Mouse (Mus musculus) intestine, embryonic 14.5 days (tissue): ENCODE data around the gene Prokr1. TPM values are rescaled to one million over a fixed set of nuclear protein-coding genes. Genes with fewer than 3 reads are reported as not detected.

Experiments
- polyA plus RNA-seq: library from polyadenylated mRNA; unstranded; fragments of >200 nt; fragmentation: Nextera tagmentation; extraction: Ambion mirVana; gene quantifications from 2 replicates; pipeline ENCODE4 v1.2.1, GENCODE M21; 2014

Gene Prokr1
- polyA plus RNA-seq, 1 experiment from 2014 or later, result 2.5 TPM

Other genes with a start within 250 kb of the Prokr1 start
- 0.34 and 0.66 TPM in 2 replicates for gene Gkn1, start 239.8 kb downstream of the Prokr1 start, polyA plus RNA-seq
- gene Gkn2, start 217.4 kb downstream of the Prokr1 start, polyA plus RNA-seq, result 1.6 TPM in 1 of 2 replicates, not detected in the other
- gene Gkn3, start 201.8 kb downstream of the Prokr1 start, polyA plus RNA-seq, result 0.65 and 1.2 TPM in 2 replicates
- not detected in 2 replicates for gene Bmp10, start 161.7 kb downstream of the Prokr1 start, polyA plus RNA-seq
- 2.7 and 3.0 TPM in 2 replicates for gene Arhgap25, start 57.5 kb downstream of the Prokr1 start, polyA plus RNA-seq
- 15.0 TPM in 2 replicates for gene Aplf, start 81.5 kb upstream of the Prokr1 start, polyA plus RNA-seq
- gene Efcc1, start 140.1 kb upstream of the Prokr1 start, polyA plus RNA-seq, result 0.59 and 1.4 TPM in 2 replicates
- gene Gp9, start 187.3 kb upstream of the Prokr1 start, polyA plus RNA-seq, result 1.1 and 3.3 TPM in 2 replicates
- 9.8 and 11.7 TPM in 2 replicates for gene Rab43, start 221.4 kb upstream of the Prokr1 start, polyA plus RNA-seq
- gene Gm45140, start 245.1 kb upstream of the Prokr1 start, polyA plus RNA-seq, result 2.6 and 3.7 TPM in 2 replicates
- gene Isy1, start 248.1 kb upstream of the Prokr1 start, polyA plus RNA-seq, result 51.0 and 52.3 TPM in 2 replicates